Mouse (Mus musculus) kidney, adult 11 months (tissue): ENCODE data around the gene Umps.

Source experiments
- DNase-seq: peaks from one replicate; pipeline ENCODE4 v3.0.0; 2022

Gene Umps

GRCm38 (mm10) chr16:33953008-33953407 lies 13.8 kb downstream of the Umps start:
- no peak for DNase-seq

GRCm38 (mm10) chr16:33950830-33951229 lies 16.0 kb downstream of the Umps start:
- peak; percentile 88 for DNase-seq

- no peak for DNase-seq
Measured at GRCm38 (mm10) chr16:33950386-33950785, 16.5 kb downstream of the Umps start.

GRCm38 (mm10) chr16:33947664-33948571 lies 18.9 kb downstream of the Umps start:
- DNase-seq: no peak

GRCm38 (mm10) chr16:33946021-33946420 lies 20.8 kb downstream of the Umps start:
- peak; percentile 72 for DNase-seq

- peak; percentile 53 for DNase-seq
Measured at GRCm38 (mm10) chr16:33944772-33945171, 22.1 kb downstream of the Umps start.

GRCm38 (mm10) chr16:33944126-33944525 lies 22.7 kb downstream of the Umps start:
- no peak for DNase-seq

- no peak for DNase-seq
Measured at GRCm38 (mm10) chr16:33943388-33943787, 23.4 kb downstream of the Umps start.

- DNase-seq: peak; percentile 79
Measured at GRCm38 (mm10) chr16:33942341-33942740, 24.5 kb downstream of the Umps start.

GRCm38 (mm10) chr16:33941271-33941781 lies 25.5 kb downstream of the Umps start:
- peak; percentile 74 for DNase-seq

GRCm38 (mm10) chr16:33940095-33940494 lies 26.7 kb downstream of the Umps start:
- no peak for DNase-seq

GRCm38 (mm10) chr16:33939636-33940035 lies 27.2 kb downstream of the Umps start:
- DNase-seq: peak; percentile 58

- DNase-seq: no peak
Measured at GRCm38 (mm10) chr16:33939133-33939531, 27.7 kb downstream of the Umps start.

- DNase-seq: no peak
Measured at GRCm38 (mm10) chr16:33938311-33939132, 28.3 kb downstream of the Umps start.

GRCm38 (mm10) chr16:33937567-33937966 lies 29.3 kb downstream of the Umps start:
- DNase-seq: peak; percentile 75

- DNase-seq: no peak
Measured at GRCm38 (mm10) chr16:33936885-33937284, 30.0 kb downstream of the Umps start.

GRCm38 (mm10) chr16:33935407-33935785 lies 31.4 kb downstream of the Umps start:
- no peak for DNase-seq

- peak; percentile 66 for DNase-seq
Measured at GRCm38 (mm10) chr16:33934701-33935406, 32.0 kb downstream of the Umps start.

GRCm38 (mm10) chr16:33933411-33933810 lies 33.4 kb downstream of the Umps start:
- DNase-seq: no peak

GRCm38 (mm10) chr16:33932126-33932525 lies 34.7 kb downstream of the Umps start:
- peak; percentile 90 for DNase-seq

- no peak for DNase-seq
Measured at GRCm38 (mm10) chr16:33931682-33932081, 35.2 kb downstream of the Umps start.

GRCm38 (mm10) chr16:33930785-33931184 lies 36.1 kb downstream of the Umps start:
- no peak for DNase-seq
